Mouse (Mus musculus): Measurements from ENCODE around the gene Akain1. TPM values are rescaled to one million over a fixed set of nuclear protein-coding genes. Genes with fewer than 3 reads are reported as not detected.

The Akain1 gene
- total RNA-seq, 2 experiments from 2014 or later: 5.1 to 6.0 TPM

- peak; percentile 10 to 32 for DNase-seq (ENCODE audit: extremely low spot score in 1 of 2, low spot score in 2 of 2)
- intact Hi-C loops (cut with DNase I): no loop called here
- TF ChIP-seq CTCF (IDR thresholded peaks at IDR 0.05): no peak
- H3K4me3 ChIP-seq: peak overlapping the region; percentile 44
- H3K27ac ChIP-seq: no peak overlapping the region; the same call in 1 of the 2 replicates
These were observed 700 bp downstream of the Akain1 start for GRCm38 (mm10) chr17:69439571-69440480.

- no peak for DNase-seq (ENCODE audit: extremely low spot score in 1 of 2, low spot score in 2 of 2)
- Histone ChIP-seq H3K4me3 (no peak overlapping the region), H3K27ac (no peak overlapping the region)
- no peak for TF ChIP-seq CTCF (IDR thresholded peaks at IDR 0.05)
- intact Hi-C loops (cut with DNase I): no loop called here
These were observed 1.9 kb downstream of the Akain1 start for GRCm38 (mm10) chr17:69441041-69441440.

GRCm38 (mm10) chr17:69448679-69449078 lies 9.6 kb downstream of the Akain1 start:
- TF ChIP-seq CTCF (IDR thresholded peaks at IDR 0.05): no peak
- DNase-seq (ENCODE audit: extremely low spot score in 1 of 2, low spot score in 2 of 2): no peak
- Histone ChIP-seq H3K27ac (no peak overlapping the region), H3K4me3 (no peak overlapping the region)
- intact Hi-C loops (cut with DNase I): no loop called here

DNA sequence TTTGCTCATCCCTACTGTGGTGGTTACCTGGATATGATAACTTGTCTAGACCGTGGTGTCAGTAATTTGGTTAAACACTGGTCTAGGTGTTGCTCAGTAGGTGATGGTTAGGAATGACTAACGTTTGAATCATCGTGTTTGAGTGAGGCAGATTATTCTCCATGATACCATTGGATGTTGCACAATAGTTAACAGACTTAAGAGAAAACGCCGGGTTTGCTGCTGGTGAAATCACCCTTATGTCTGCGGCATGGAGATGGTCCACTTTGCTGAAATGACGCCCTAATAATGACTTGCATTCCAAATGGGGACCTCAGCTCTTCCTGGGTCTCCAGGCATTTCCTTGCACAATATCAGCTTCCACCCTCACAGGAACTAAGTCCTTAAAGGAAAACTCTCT lies 22.6 kb downstream of the Akain1 start:
- TF ChIP-seq CTCF (IDR thresholded peaks at IDR 0.05): no peak
- intact Hi-C loops (cut with DNase I): no loop called here
- no peak overlapping the region for H3K27ac ChIP-seq
- no peak for DNase-seq (ENCODE audit: extremely low spot score in 1 of 2, low spot score in 2 of 2)
- H3K4me3 ChIP-seq: no peak overlapping the region

DNA sequence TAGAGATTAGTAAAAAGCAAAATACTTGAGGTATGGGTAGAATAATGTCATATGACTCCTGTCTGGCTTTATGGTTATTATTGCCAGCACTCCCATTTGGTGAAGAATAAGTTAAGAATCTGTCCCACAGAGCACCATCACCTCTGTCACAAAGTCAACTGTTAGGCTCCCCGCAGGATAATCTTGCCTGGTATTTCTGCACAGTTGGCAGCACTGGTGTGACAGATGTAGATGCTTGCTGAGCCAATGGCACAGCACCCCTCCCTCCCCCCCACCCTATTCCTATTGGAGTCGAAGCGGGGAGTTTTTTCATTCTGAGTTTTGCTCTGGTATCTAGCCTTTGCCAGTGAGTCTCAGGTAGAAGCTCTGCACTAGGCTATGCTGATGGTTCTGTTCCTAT lies 23.9 kb downstream of the Akain1 start:
- DNase-seq (ENCODE audit: extremely low spot score in 1 of 2, low spot score in 2 of 2): no peak
- no peak for TF ChIP-seq CTCF (IDR thresholded peaks at IDR 0.05)
- Histone ChIP-seq H3K4me3 (no peak overlapping the region), H3K27ac (no peak overlapping the region)
- intact Hi-C loops (cut with DNase I): no loop called here

DNA sequence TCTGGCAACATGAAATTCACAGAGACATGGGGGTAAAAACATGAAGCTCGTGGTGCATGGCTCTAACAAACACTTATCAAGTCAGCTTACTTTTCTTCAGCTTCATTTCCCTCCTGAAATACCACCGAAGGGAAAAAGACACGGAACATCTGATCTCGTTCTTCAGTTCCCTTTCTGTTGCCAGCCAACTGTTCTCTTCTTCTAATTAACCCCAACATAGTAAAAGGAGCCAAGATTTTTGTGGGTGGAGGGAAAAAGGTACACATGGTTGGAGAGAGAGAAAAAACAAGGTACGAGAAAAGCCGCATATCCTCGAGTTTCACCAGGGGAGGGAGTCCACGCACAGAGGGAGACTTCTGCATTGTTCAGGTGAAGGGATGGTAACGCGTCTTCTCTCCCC lies 32.0 kb downstream of the Akain1 start:
- Histone ChIP-seq H3K4me3 (no peak overlapping the region), H3K27ac (no peak overlapping the region)
- intact Hi-C loops (cut with DNase I): no loop called here
- no peak for TF ChIP-seq CTCF (IDR thresholded peaks at IDR 0.05)
- no peak for DNase-seq (ENCODE audit: extremely low spot score in 1 of 2, low spot score in 2 of 2)

- Histone ChIP-seq H3K4me3 (no peak overlapping the region), H3K27ac (no peak overlapping the region)
- DNase-seq (ENCODE audit: extremely low spot score in 1 of 2, low spot score in 2 of 2): no peak
- intact Hi-C loops (cut with DNase I): no loop called here
- no peak for TF ChIP-seq CTCF (IDR thresholded peaks at IDR 0.05)
These were observed 33.3 kb downstream of the Akain1 start for GRCm38 (mm10) chr17:69472401-69472800.

- no peak for TF ChIP-seq CTCF (IDR thresholded peaks at IDR 0.05)
- no peak overlapping the region for H3K27ac ChIP-seq
- no peak overlapping the region for H3K4me3 ChIP-seq
- intact Hi-C loops (cut with DNase I): no loop called here
- DNase-seq (ENCODE audit: extremely low spot score in 1 of 2, low spot score in 2 of 2): no peak
These were observed 35.0 kb downstream of the Akain1 start for GRCm38 (mm10) chr17:69474084-69474483.

DNA sequence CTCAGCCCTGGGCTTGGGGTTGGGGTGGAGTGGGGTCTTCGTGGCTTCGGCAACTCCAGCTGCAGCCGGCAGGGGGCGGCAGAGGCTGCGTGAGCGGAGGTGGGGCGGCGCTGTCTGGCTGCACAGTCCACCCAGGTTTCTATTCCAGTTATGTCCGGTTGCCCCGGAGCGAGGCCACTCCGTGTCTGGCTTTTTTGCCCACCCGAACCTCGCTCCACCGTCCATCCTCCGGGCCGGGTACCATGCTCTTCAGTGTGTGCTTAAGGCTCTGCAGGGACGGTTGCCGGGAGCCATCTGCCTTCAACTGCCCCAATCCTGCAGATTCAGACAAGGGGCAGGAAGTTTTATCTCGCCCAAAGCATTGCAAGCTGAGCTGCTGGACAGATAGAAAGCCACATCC lies 36.3 kb downstream of the Akain1 start:
- peak; percentile 84 for TF ChIP-seq CTCF (IDR thresholded peaks at IDR 0.05)
- Histone ChIP-seq H3K4me3 (peak overlapping the region; percentile 50), H3K27ac (no peak overlapping the region)
- DNase-seq (ENCODE audit: extremely low spot score in 1 of 2, low spot score in 2 of 2): peak; percentile 33 to 71
- intact Hi-C loops (cut with DNase I): no loop called here

- Histone ChIP-seq H3K4me3 (no peak overlapping the region), H3K27ac (no peak overlapping the region)
- no peak for TF ChIP-seq CTCF (IDR thresholded peaks at IDR 0.05)
- DNase-seq (ENCODE audit: extremely low spot score in 1 of 2, low spot score in 2 of 2): no peak
- intact Hi-C loops (cut with DNase I): no loop called here
These were observed 38.4 kb downstream of the Akain1 start for GRCm38 (mm10) chr17:69477526-69477925.

DNA sequence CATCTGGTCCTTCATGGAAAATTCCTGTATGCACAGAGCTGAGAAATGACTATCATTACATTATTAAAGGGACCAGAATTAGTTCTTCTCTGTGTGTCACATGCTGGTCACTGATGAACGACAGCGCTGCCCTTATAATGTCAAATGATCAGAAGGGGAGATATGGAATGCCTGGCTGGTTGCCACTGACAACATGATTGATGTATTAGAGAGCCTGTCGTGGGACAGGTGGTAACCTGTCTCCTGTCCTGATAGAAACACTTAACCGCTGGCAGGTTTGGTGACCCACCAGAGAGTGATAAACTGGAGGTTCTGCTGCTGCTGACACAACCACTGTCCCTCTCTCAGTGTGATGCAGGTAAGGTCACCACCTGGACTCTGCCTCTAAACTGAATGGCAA lies 40.1 kb downstream of the Akain1 start:
- Histone ChIP-seq H3K27ac (no peak overlapping the region), H3K4me3 (no peak overlapping the region)
- intact Hi-C loops (cut with DNase I): no loop called here
- no peak for DNase-seq (ENCODE audit: extremely low spot score in 1 of 2, low spot score in 2 of 2)
- no peak for TF ChIP-seq CTCF (IDR thresholded peaks at IDR 0.05)

DNA sequence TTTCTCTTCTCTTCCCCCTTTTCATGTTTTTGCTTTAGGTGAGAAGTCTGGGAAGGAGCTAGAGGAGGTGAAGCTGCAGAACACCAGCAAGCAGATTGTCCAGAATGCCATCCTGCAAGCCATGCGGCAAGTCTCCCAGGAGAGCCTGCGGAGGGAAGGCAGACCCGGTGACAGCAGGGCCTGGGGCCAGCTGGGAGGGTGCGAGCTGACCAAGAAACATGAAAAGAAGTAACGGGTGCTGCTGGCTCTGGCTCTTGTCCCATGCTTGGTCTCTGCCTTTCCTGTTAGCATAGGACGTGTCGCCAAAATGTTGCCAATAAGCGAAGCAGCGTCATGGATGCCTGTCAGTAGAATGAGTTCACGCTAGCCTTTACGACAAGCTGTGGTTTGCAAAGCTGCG lies 48.0 kb downstream of the Akain1 start:
- H3K27ac ChIP-seq: no peak overlapping the region
- no peak overlapping the region for H3K4me3 ChIP-seq
- DNase-seq (ENCODE audit: extremely low spot score in 1 of 2, low spot score in 2 of 2): no peak
- TF ChIP-seq CTCF (IDR thresholded peaks at IDR 0.05): no peak
- intact Hi-C loops (cut with DNase I): no loop called here

- DNase-seq (ENCODE audit: extremely low spot score in 1 of 2, low spot score in 2 of 2): no peak
- no peak overlapping the region for H3K27ac ChIP-seq
- no peak for TF ChIP-seq CTCF (IDR thresholded peaks at IDR 0.05)
- H3K4me3 ChIP-seq: no peak overlapping the region
- intact Hi-C loops (cut with DNase I): no loop called here
These were observed 48.8 kb downstream of the Akain1 start for GRCm38 (mm10) chr17:69487884-69488283.
